Mouse (Mus musculus) cerebellum, adult 2 months (tissue): ENCODE measurements at regions not wholly inside any gene's neighbourhood (a gene's known extent, or its start where the extent isn't known, plus 50 kb on each side); places are given as distances from the start of the nearest gene placed in this dataset.

Experiments used
- CTCF ChIP-seq: fragments of 200-500 bp; IDR thresholded peaks from 2 replicates; pipeline ENCODE4 v1.5.1; 2011; ENCODE audit warnings: low read depth, mild to moderate bottlenecking, control low read depth, low read length, moderate library complexity, borderline replicate concordance; ENCODE audit not compliant: insufficient read depth
- POLR2A ChIP-seq: fragments of 200-500 bp; IDR thresholded peaks from 2 replicates; pipeline ENCODE4 v1.6.1; 2011; ENCODE audit warnings: low read length, control low read depth, borderline replicate concordance; ENCODE audit not compliant: insufficient read depth

DNA sequence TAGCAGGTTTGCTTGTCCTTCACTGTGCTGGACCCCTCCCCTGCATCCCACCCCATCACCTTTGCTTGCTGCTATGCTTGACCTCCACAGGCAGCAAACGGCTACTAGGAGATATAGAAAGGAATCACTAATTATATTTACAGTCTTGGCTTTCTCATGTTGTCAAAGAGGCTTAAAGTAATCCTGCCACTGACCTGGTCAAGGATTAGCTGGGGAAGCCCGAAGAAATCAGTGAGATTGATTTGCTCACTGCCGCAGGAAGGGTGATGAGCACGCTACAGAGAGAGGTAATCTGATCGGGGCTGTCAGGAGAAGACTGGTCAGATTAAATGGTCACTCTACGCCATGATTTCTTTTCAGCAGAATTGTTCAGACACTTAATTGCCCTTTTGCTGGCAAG lies 157.4 kb upstream of the Wdfy3 start:
- TF ChIP-seq CTCF (no peak), POLR2A (no peak)
